Mouse (Mus musculus): ENCODE results near the gene Bmper. TPM values are rescaled to one million over a fixed set of nuclear protein-coding genes. Genes with fewer than 3 reads are reported as not detected.

The Bmper gene
- polyA plus RNA-seq (2014; fragmentation: Illumina TruSeq; extraction: RNeasy Lipid Tissue Mini Kit (QIAGEN cat#74804); ENCODE audit: low replicate concordance), result 1.2 TPM

GRCm38 (mm10) chr9:23222841-23223548, at the start of gene Bmper:
TSS of gene Bmper (plus strand) at chr9:23223076.

All from small intestine, adult 10 weeks (tissue).